In genomic region chr11:79008891-79009290, GRCm38 (mm10) we compare ENCODE assay signal across 13 mouse cellular contexts.
"Had no signal": no experiment of that assay in that cellular context is flagged by ENCODE, and none has a peak within 500 bp of the region (broad histone marks: within the 10 kb centered on the region; RNA-seq: fewer than 3 reads in every experiment).

No protein-coding gene starts in this region.

- H3K4me1 ChIP-seq: neural tube, embryonic 15.5 days had no signal

- H3K4me2 ChIP-seq: kidney, embryonic 15.5 days; limb, embryonic 13.5 days; liver, embryonic 15.5 days; lung, embryonic 14.5 days; neural tube, embryonic 15.5 days had no signal

- H3K27ac ChIP-seq: kidney, embryonic 15.5 days; limb, embryonic 13.5 days; liver, embryonic 15.5 days; midbrain, embryonic 10.5 days; neural tube, embryonic 15.5 days had no signal

- DNase-seq: kidney, postnatal 14 days; left cerebral cortex, postnatal 4 days; lung, embryonic 14.5 days; lung, postnatal 10 days; lung, postnatal 4 days; midbrain, embryonic 14.5 days; spleen, adult 18-20 months had no signal

- H3K36me3 ChIP-seq: kidney, embryonic 15.5 days; limb, embryonic 13.5 days; liver, embryonic 15.5 days; midbrain, embryonic 10.5 days; neural tube, embryonic 15.5 days had no signal

- H3K27me3 ChIP-seq: kidney, embryonic 15.5 days; limb, embryonic 13.5 days; liver, embryonic 15.5 days; neural tube, embryonic 15.5 days had no signal

- H3K9me3 ChIP-seq: kidney, embryonic 15.5 days; limb, embryonic 13.5 days; liver, embryonic 15.5 days; midbrain, embryonic 10.5 days; neural tube, embryonic 15.5 days had no signal

- H3K4me3 ChIP-seq: kidney, embryonic 15.5 days; limb, embryonic 13.5 days; liver, embryonic 15.5 days; midbrain, embryonic 10.5 days; myocyte; neural tube, embryonic 15.5 days had no signal

- H3K9ac ChIP-seq: kidney, embryonic 15.5 days; limb, embryonic 13.5 days; liver, embryonic 15.5 days; lung, embryonic 14.5 days; neural tube, embryonic 15.5 days had no signal
